Mouse (Mus musculus): Measurements from ENCODE around the gene Gm8765. TPM values are rescaled to one million over a fixed set of nuclear protein-coding genes. Genes with fewer than 3 reads are reported as not detected.
"Not testable (repeated sequence)": the region's sequence is repeated elsewhere in the genome, so short reads cannot be mapped to it uniquely, and the experiment has no call there.

Gm8765 gene
- polyA plus RNA-seq (2015; fragmentation: Nextera tagmentation; extraction: Ambion mirVana), result not detected in 2 replicates

GRCm38 (mm10) chr13:50698012-50698411, at the start of gene Gm8765:
Gene Gm8765 (plus strand): TSS chr13:50698312.
- H3K36me3 ChIP-seq (ENCODE audit: insufficient read depth, low read length); ATAC-seq (ENCODE audit: low FRiP score, low TSS enrichment); H3K27me3 ChIP-seq (ENCODE audit: insufficient read depth, low read length); H3K4me1 ChIP-seq (ENCODE audit: insufficient read depth, low read length); H3K27ac ChIP-seq (ENCODE audit: low read length); H3K4me3 ChIP-seq (ENCODE audit: low read length); H3K4me2 ChIP-seq (replicated peaks; ENCODE audit: low read depth, low read length); H3K9me3 ChIP-seq (ENCODE audit: low read length); H3K9ac ChIP-seq (replicated peaks; ENCODE audit: low read length): not testable (repeated sequence)
- WGBS, result 22% methylated on average over 1 of the region's 2 CpGs

- not testable (repeated sequence) for H3K4me3 ChIP-seq (ENCODE audit: low read length); H3K4me2 ChIP-seq (replicated peaks; ENCODE audit: low read depth, low read length); H3K27ac ChIP-seq (ENCODE audit: low read length); ATAC-seq (ENCODE audit: low FRiP score, low TSS enrichment); H3K36me3 ChIP-seq (ENCODE audit: insufficient read depth, low read length); H3K27me3 ChIP-seq (ENCODE audit: insufficient read depth, low read length); H3K9ac ChIP-seq (replicated peaks; ENCODE audit: low read length); H3K9me3 ChIP-seq (ENCODE audit: low read length); H3K4me1 ChIP-seq (ENCODE audit: insufficient read depth, low read length)
- 61% methylated on average over 2 of the region's 2 CpGs for WGBS
These were observed 49.3 kb upstream of the Gm8765 start for GRCm38 (mm10) chr13:50648771-50649170.

GRCm38 (mm10) chr13:50750282-50750681, 52.2 kb downstream of the Gm8765 start:
- H3K9ac ChIP-seq (replicated peaks; ENCODE audit: low read length); H3K4me1 ChIP-seq (ENCODE audit: insufficient read depth, low read length); H3K9me3 ChIP-seq (ENCODE audit: low read length); H3K27me3 ChIP-seq (ENCODE audit: insufficient read depth, low read length); H3K4me2 ChIP-seq (replicated peaks; ENCODE audit: low read depth, low read length); H3K4me3 ChIP-seq (ENCODE audit: low read length); H3K27ac ChIP-seq (ENCODE audit: low read length); H3K36me3 ChIP-seq (ENCODE audit: insufficient read depth, low read length); ATAC-seq (ENCODE audit: low FRiP score, low TSS enrichment): not testable (repeated sequence)

GRCm38 (mm10) chr13:50751732-50752131, 53.6 kb downstream of the Gm8765 start:
- no peak overlapping the region for H3K4me2 ChIP-seq (replicated peaks; ENCODE audit: low read depth, low read length)
- H3K4me3 ChIP-seq (ENCODE audit: low read length), result no peak overlapping the region
- no peaks in the 10 kb centered on the region for H3K9me3 ChIP-seq (ENCODE audit: low read length)
- H3K36me3 ChIP-seq (ENCODE audit: insufficient read depth, low read length), result no peaks in the 10 kb centered on the region
- H3K4me1 ChIP-seq (ENCODE audit: insufficient read depth, low read length), result no peaks in the 10 kb centered on the region
- WGBS, result 77% methylated on average over 2 of the region's 2 CpGs
- H3K27me3 ChIP-seq (ENCODE audit: insufficient read depth, low read length), result no peaks in the 10 kb centered on the region
- H3K27ac ChIP-seq (ENCODE audit: low read length), result no peak overlapping the region
- ATAC-seq (ENCODE audit: low FRiP score, low TSS enrichment), result no peak
- H3K9ac ChIP-seq (replicated peaks; ENCODE audit: low read length), result no peak overlapping the region

GRCm38 (mm10) chr13:50752961-50753360, 54.8 kb downstream of the Gm8765 start:
- H3K4me3 ChIP-seq (ENCODE audit: low read length); H3K9ac ChIP-seq (replicated peaks; ENCODE audit: low read length); H3K27ac ChIP-seq (ENCODE audit: low read length); H3K27me3 ChIP-seq (ENCODE audit: insufficient read depth, low read length); ATAC-seq (ENCODE audit: low FRiP score, low TSS enrichment); H3K36me3 ChIP-seq (ENCODE audit: insufficient read depth, low read length); H3K4me2 ChIP-seq (replicated peaks; ENCODE audit: low read depth, low read length); H3K9me3 ChIP-seq (ENCODE audit: low read length); H3K4me1 ChIP-seq (ENCODE audit: insufficient read depth, low read length): not testable (repeated sequence)

Small RNA genes within 50 kb of the gene (microRNA-seq; reads per million reads assigned to microRNA genes)
- not detected for gene Gm23952

Other genes starting within 250 kb of the Gm8765 start
- gene Nutm2, start 231.0 kb upstream of the Gm8765 start, polyA plus RNA-seq (2015; fragmentation: Nextera tagmentation; extraction: Ambion mirVana), result not detected in 2 replicates
- gene Gm904, start 55.1 kb upstream of the Gm8765 start, polyA plus RNA-seq (2015; fragmentation: Nextera tagmentation; extraction: Ambion mirVana), result not detected in 2 replicates

All from kidney, embryonic 16.5 days (tissue).